Mouse (Mus musculus) heart, embryonic 13.5 days (tissue): ENCODE measurements around the gene Timm10b. TPM values are rescaled to one million over a fixed set of nuclear protein-coding genes. Genes with fewer than 3 reads are reported as not detected.

ENCODE experiments used
- ATAC-seq: fragments of 200-750 bp; cut with Nextera tagmentation; 2 replicates; pipeline ENCODE4 v1.8.0; 2017; ENCODE audit warnings: moderate TSS enrichment; ENCODE audit not compliant: insufficient number of reproducible peaks, low FRiP score, low TSS enrichment; ENCODE audit errors: extremely low read depth
- H3K27ac ChIP-seq: fragments of 300-500 bp; sonication (generic); replicated peaks from 2 replicates; pipeline ENCODE4 v1.5.1; 2015; ENCODE audit warnings: moderate library complexity, mild to moderate bottlenecking, inconsistent platforms
- H3K27me3 ChIP-seq: fragments of 300-500 bp; sonication (generic); replicated peaks from 2 replicates; pipeline ENCODE4 v1.6.1; 2015; ENCODE audit warnings: mild to moderate bottlenecking, inconsistent platforms
- H3K36me3 ChIP-seq: fragments of 300-500 bp; sonication (generic); 2 replicates; pipeline ENCODE4 v1.6.1; 2015; ENCODE audit warnings: mild to moderate bottlenecking, inconsistent platforms
- H3K4me1 ChIP-seq: fragments of 300-500 bp; sonication (generic); 2 replicates; pipeline ENCODE4 v1.6.1; 2015; ENCODE audit warnings: inconsistent platforms
- H3K4me2 ChIP-seq: fragments of 300-500 bp; sonication (generic); 2 replicates; pipeline ENCODE4 v1.6.1; 2015; ENCODE audit warnings: inconsistent platforms, mild to moderate bottlenecking, moderate library complexity
- H3K4me3 ChIP-seq: fragments of 300-500 bp; sonication (generic); 2 replicates; pipeline ENCODE4 v1.5.1; 2015; ENCODE audit warnings: moderate library complexity, mild to moderate bottlenecking, inconsistent platforms
- H3K9ac ChIP-seq: fragments of 300-500 bp; sonication (generic); 2 replicates; pipeline ENCODE4 v1.6.1; 2015; ENCODE audit warnings: inconsistent platforms, mild to moderate bottlenecking, moderate library complexity
- H3K9me3 ChIP-seq: fragments of 300-500 bp; sonication (generic); 2 replicates; pipeline ENCODE4 v1.6.1; 2016; ENCODE audit warnings: inconsistent platforms
- WGBS: fragments of 180-500 bp; shearing (Covaris S2); methylation state at CpG from one replicate; pipeline ENCODE4 v1.1.7; 2015; ENCODE audit warnings: mixed read lengths; 5-methylcytosine and 5-hydroxymethylcytosine counted together
- polyA plus RNA-seq: library from polyadenylated mRNA; unstranded; fragments of >200 nt; fragmentation: Nextera tagmentation; extraction: Ambion mirVana; gene quantifications from 2 replicates; pipeline ENCODE4 v1.2.1, GENCODE M21; 2015

Gene Timm10b
- polyA plus RNA-seq = 162 and 171 TPM in 2 replicates

GRCm38 (mm10) chr7:105639756-105640155, at the start of gene Timm10b:
Gene Timm10b (plus strand): TSS chr7:105640056.
- Histone ChIP-seq H3K4me1 (peaks cover 35% of the 10 kb centered on the region), H3K4me2 (peak within 1 kb of the TSS; percentile 89), H3K9ac (peak within 1 kb of the TSS; percentile 90), H3K9me3 (no peaks in the 10 kb centered on the region), H3K4me3 (peak within 1 kb of the TSS; percentile 75), H3K27me3 (no peaks in the 10 kb centered on the region), H3K36me3 (peaks cover 63% of the 10 kb centered on the region), H3K27ac (peak within 1 kb of the TSS; percentile 91)
- WGBS = 3% methylated on average over 2 of the region's 2 CpGs
- ATAC-seq = no peak

- 21% methylated on average over 7 of the region's 7 CpGs for WGBS
- ATAC-seq = no peak
- peaks cover 6% of the 10 kb centered on the region for H3K4me1 ChIP-seq
- H3K9ac ChIP-seq = no peak overlapping the region
- H3K4me3 ChIP-seq = no peak overlapping the region
- no peak overlapping the region for H3K4me2 ChIP-seq
- no peaks in the 10 kb centered on the region for H3K27me3 ChIP-seq
- no peak overlapping the region for H3K27ac ChIP-seq
- H3K36me3 ChIP-seq = no peaks in the 10 kb centered on the region
- no peaks in the 10 kb centered on the region for H3K9me3 ChIP-seq
Measured at GRCm38 (mm10) chr7:105590097-105590496, 49.8 kb upstream of the Timm10b start.

- Histone ChIP-seq H3K4me2 (no peak overlapping the region), H3K27ac (no peak overlapping the region), H3K4me1 (no peaks in the 10 kb centered on the region), H3K9ac (no peak overlapping the region), H3K9me3 (0 out of 2 replicates have a peak, but pooled peaks cover 6% of the 10 kb centered on the region), H3K36me3 (no peaks in the 10 kb centered on the region), H3K27me3 (no peaks in the 10 kb centered on the region), H3K4me3 (no peak overlapping the region)
- no peak for ATAC-seq
- WGBS = 40% methylated on average over 9 of the region's 9 CpGs
Measured at GRCm38 (mm10) chr7:105602860-105603623, 36.8 kb upstream of the Timm10b start.

GRCm38 (mm10) chr7:105608467-105608866, 31.4 kb upstream of the Timm10b start:
- 78% methylated on average over 3 of the region's 3 CpGs for WGBS
- Histone ChIP-seq H3K4me1 (no peaks in the 10 kb centered on the region), H3K9me3 (0 out of 2 replicates have a peak, but pooled peaks cover 6% of the 10 kb centered on the region), H3K9ac (no peak overlapping the region), H3K27me3 (no peaks in the 10 kb centered on the region), H3K4me2 (no peak overlapping the region), H3K36me3 (peaks cover 42% of the 10 kb centered on the region), H3K27ac (no peak overlapping the region), H3K4me3 (no peak overlapping the region)
- ATAC-seq = no peak

GRCm38 (mm10) chr7:105611767-105612166, 28.1 kb upstream of the Timm10b start:
- no peak overlapping the region for H3K27ac ChIP-seq
- no peak for ATAC-seq
- 88% methylated on average over 1 of the region's 1 CpGs for WGBS

GRCm38 (mm10) chr7:105614400-105614799, 25.5 kb upstream of the Timm10b start:
- ATAC-seq = no peak
- no peak overlapping the region for H3K9ac ChIP-seq
- peaks cover 30% of the 10 kb centered on the region for H3K4me1 ChIP-seq
- H3K4me2 ChIP-seq = no peak overlapping the region
- no peak overlapping the region for H3K27ac ChIP-seq
- 94% methylated on average over 1 of the region's 1 CpGs for WGBS
- H3K4me3 ChIP-seq = no peak overlapping the region
- no peaks in the 10 kb centered on the region for H3K27me3 ChIP-seq
- H3K9me3 ChIP-seq = no peaks in the 10 kb centered on the region
- H3K36me3 ChIP-seq = peaks cover 100% of the 10 kb centered on the region

More at GRCm38 (mm10) chr7:105611767-105612166, 28.1 kb upstream of the Timm10b start:
- no peak overlapping the region for H3K9ac ChIP-seq
- no peaks in the 10 kb centered on the region for H3K9me3 ChIP-seq
- no peak overlapping the region for H3K4me2 ChIP-seq
- H3K36me3 ChIP-seq = peaks cover 75% of the 10 kb centered on the region
- H3K4me3 ChIP-seq = no peak overlapping the region
- H3K4me1 ChIP-seq = peaks cover 13% of the 10 kb centered on the region
- no peaks in the 10 kb centered on the region for H3K27me3 ChIP-seq

- Histone ChIP-seq H3K27ac (no peak overlapping the region), H3K27me3 (no peaks in the 10 kb centered on the region), H3K4me1 (peaks cover 30% of the 10 kb centered on the region), H3K4me2 (no peak overlapping the region), H3K4me3 (no peak overlapping the region), H3K9ac (no peak overlapping the region), H3K36me3 (peaks cover 100% of the 10 kb centered on the region), H3K9me3 (no peaks in the 10 kb centered on the region)
- 36% methylated on average over 1 of the region's 1 CpGs for WGBS
- no peak for ATAC-seq
Measured at GRCm38 (mm10) chr7:105615720-105616119, 24.1 kb upstream of the Timm10b start.

GRCm38 (mm10) chr7:105616561-105616960, 23.3 kb upstream of the Timm10b start:
- H3K9me3 ChIP-seq = no peaks in the 10 kb centered on the region
- no peak overlapping the region for H3K4me2 ChIP-seq
- H3K27ac ChIP-seq = no peak overlapping the region
- no peaks in the 10 kb centered on the region for H3K27me3 ChIP-seq
- ATAC-seq = no peak
- peaks cover 34% of the 10 kb centered on the region for H3K4me1 ChIP-seq
- WGBS = 61% methylated on average over 6 of the region's 6 CpGs
- no peak overlapping the region for H3K9ac ChIP-seq
- no peak overlapping the region for H3K4me3 ChIP-seq
- H3K36me3 ChIP-seq = peaks cover 99% of the 10 kb centered on the region

- H3K9me3 ChIP-seq = no peaks in the 10 kb centered on the region
- no peak overlapping the region for H3K9ac ChIP-seq
- no peak overlapping the region for H3K27ac ChIP-seq
- no peak for ATAC-seq
- 93% methylated on average over 22 of the region's 22 CpGs for WGBS
- no peaks in the 10 kb centered on the region for H3K27me3 ChIP-seq
- H3K4me1 ChIP-seq = peaks cover 41% of the 10 kb centered on the region
- H3K4me3 ChIP-seq = no peak overlapping the region
- no peak overlapping the region for H3K4me2 ChIP-seq
- peaks cover 98% of the 10 kb centered on the region for H3K36me3 ChIP-seq
Measured at GRCm38 (mm10) chr7:105617810-105618209, 22.0 kb upstream of the Timm10b start.

- ATAC-seq = no peak
- WGBS = 77% methylated on average over 3 of the region's 3 CpGs
- Histone ChIP-seq H3K4me3 (no peak overlapping the region), H3K27me3 (no peaks in the 10 kb centered on the region), H3K4me2 (no peak overlapping the region), H3K9me3 (no peaks in the 10 kb centered on the region), H3K9ac (no peak overlapping the region), H3K27ac (no peak overlapping the region), H3K36me3 (peaks cover 98% of the 10 kb centered on the region), H3K4me1 (peaks cover 41% of the 10 kb centered on the region)
Measured at GRCm38 (mm10) chr7:105619701-105620100, 20.2 kb upstream of the Timm10b start.

GRCm38 (mm10) chr7:105621053-105621452, 18.8 kb upstream of the Timm10b start:
- peaks cover 92% of the 10 kb centered on the region for H3K36me3 ChIP-seq
- H3K9me3 ChIP-seq = no peaks in the 10 kb centered on the region

More at GRCm38 (mm10) chr7:105621053-105621452, 18.8 kb upstream of the Timm10b start:
- Histone ChIP-seq H3K4me3 (no peak overlapping the region), H3K27me3 (no peaks in the 10 kb centered on the region), H3K4me2 (no peak overlapping the region), H3K9ac (no peak overlapping the region), H3K27ac (no peak overlapping the region), H3K4me1 (peaks cover 41% of the 10 kb centered on the region)
- no peak for ATAC-seq
- 67% methylated on average over 4 of the region's 4 CpGs for WGBS
